Mouse (Mus musculus) embryonic fibroblast, embryonic 13.5 days (primary cell): ENCODE data around the gene Atp6v1c2.
A peak's percentile ranks its signal among the peaks of the same experiment; 100 is the strongest.

Experiments used
- CTCF ChIP-seq: IDR thresholded peaks from 2 replicates; pipeline ENCODE4 v1.5.1; 2011; ENCODE audit warnings: mild to moderate bottlenecking, control low read depth, low read length, moderate library complexity, borderline replicate concordance; ENCODE audit not compliant: insufficient read depth
- POLR2A ChIP-seq: IDR thresholded peaks from 2 replicates; pipeline ENCODE4 v1.6.1; 2011; ENCODE audit warnings: low read depth, mild to moderate bottlenecking, control low read depth, low read length, moderate library complexity

DNA sequence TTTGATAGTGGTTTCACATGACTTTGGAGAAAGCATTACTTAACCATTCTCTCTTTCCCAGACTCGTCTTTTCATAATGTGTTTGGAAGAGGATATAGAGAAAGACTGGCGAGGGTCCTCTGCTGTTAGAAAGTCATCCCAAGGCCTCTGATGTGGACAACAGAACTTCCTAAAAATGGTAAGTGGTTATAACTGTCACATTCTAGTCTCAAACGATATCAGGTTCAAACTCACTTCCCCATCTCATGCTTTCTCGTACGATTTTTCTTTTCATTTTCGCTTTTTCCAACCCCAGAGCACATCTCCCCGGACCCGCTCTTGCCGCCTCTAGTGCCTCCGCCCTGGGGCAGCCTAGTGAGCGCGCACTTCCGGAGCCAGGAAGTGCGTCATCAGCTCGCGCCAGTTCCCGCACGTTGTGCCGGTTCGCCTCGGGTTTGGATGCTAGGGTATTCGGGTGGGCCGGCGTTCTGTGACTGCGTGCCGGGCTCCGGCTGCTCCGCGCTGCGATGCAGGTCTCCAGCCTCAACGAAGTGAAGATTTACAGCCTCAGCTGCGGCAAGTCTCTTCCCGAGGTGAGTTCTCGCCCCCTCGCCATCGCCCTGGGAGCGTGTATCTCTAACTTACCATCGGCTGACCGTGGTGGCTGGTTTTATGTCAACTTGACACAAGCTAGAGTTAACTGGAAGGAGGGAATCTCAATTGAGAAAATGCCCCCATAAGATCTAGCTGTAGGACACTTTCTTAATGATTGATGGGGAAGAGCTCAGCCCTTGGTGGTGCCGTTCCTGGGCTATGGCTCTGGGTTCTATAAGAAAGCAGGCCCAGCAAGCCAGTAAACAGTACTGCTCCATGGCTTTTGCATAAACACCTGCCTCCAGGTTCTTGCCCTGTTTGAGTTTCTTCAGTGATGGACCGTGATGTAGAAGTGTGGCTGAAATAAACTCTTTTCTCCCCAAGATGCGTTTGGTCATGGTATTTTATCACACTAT lies 19.2 kb upstream of the Atp6v1c2 start, which contains the start of gene Nol10:
- peak; percentile 91 for TF ChIP-seq POLR2A
- TF ChIP-seq CTCF, result no peak
